Mouse (Mus musculus) kidney, postnatal 0 days (tissue): ENCODE data around the gene Speer4e. TPM values are rescaled to one million over a fixed set of nuclear protein-coding genes. Genes with fewer than 3 reads are reported as not detected.
"Not testable (repeated sequence)": the region's sequence is repeated elsewhere in the genome, so short reads cannot be mapped to it uniquely, and the experiment has no call there.

Source experiments
- ATAC-seq: fragments of 200-750 bp; cut with Nextera tagmentation; replicated peaks from 2 replicates; pipeline ENCODE4 v1.8.0; 2017; ENCODE audit warnings: low read depth, moderate number of reproducible peaks, moderate TSS enrichment, moderate library complexity; ENCODE audit not compliant: low FRiP score
- DNase-seq: peaks from one replicate; pipeline ENCODE4 v3.0.0-alpha.2; 2016; ENCODE audit warnings: low spot score
- H3K27ac ChIP-seq: fragments of 300-500 bp; sonication (generic); 2 replicates; pipeline ENCODE4 v1.5.1; 2014; ENCODE audit warnings: mild to moderate bottlenecking
- H3K27me3 ChIP-seq: fragments of 300-500 bp; sonication (generic); 2 replicates; pipeline ENCODE4 v1.6.1; 2014; ENCODE audit warnings: low read length, mixed read lengths; ENCODE audit not compliant: insufficient read depth
- H3K36me3 ChIP-seq: fragments of 300-500 bp; sonication (generic); 2 replicates; pipeline ENCODE4 v1.6.1; 2014; ENCODE audit warnings: low read length, mixed read lengths; ENCODE audit not compliant: insufficient read depth
- H3K4me1 ChIP-seq: fragments of 300-500 bp; sonication (generic); replicated peaks from 2 replicates; pipeline ENCODE4 v1.6.1; 2014; ENCODE audit warnings: antibody characterized with exemption, low read length, mixed read lengths; ENCODE audit not compliant: insufficient read depth
- H3K4me2 ChIP-seq: fragments of 300-500 bp; sonication (generic); 2 replicates; pipeline ENCODE4 v1.6.1; 2014; ENCODE audit warnings: mild to moderate bottlenecking, low read length, moderate library complexity, mixed read lengths
- H3K4me3 ChIP-seq: fragments of 300-500 bp; sonication (generic); replicated peaks from 2 replicates; pipeline ENCODE4 v1.5.1; 2014; ENCODE audit warnings: low read depth, low read length
- H3K9ac ChIP-seq: fragments of 300-500 bp; sonication (generic); 2 replicates; pipeline ENCODE4 v1.6.1; 2014; ENCODE audit warnings: low read depth, low read length
- H3K9me3 ChIP-seq: fragments of 300-500 bp; sonication (generic); replicated peaks from 2 replicates; pipeline ENCODE4 v1.6.1; 2016; ENCODE audit warnings: low read length, inconsistent platforms, mixed read lengths
- CTCF ChIP-seq: IDR thresholded peaks from 2 replicates; pipeline ENCODE4 v1.5.1; 2016; ENCODE audit warnings: antibody characterized with exemption, low read depth, mild to moderate bottlenecking, moderate library complexity
- whole genome bisulfite sequencing: fragments of 180-500 bp; shearing (Covaris S2); extraction: QIAGEN DNeasy Blood & Tissue Kit; methylation state at CpG from one replicate; pipeline ENCODE4 v1.1.7; 2014; 5-methylcytosine and 5-hydroxymethylcytosine counted together
- polyA plus RNA-seq: library from polyadenylated mRNA; unstranded; fragments of >200 nt; fragmentation: Nextera tagmentation; extraction: Ambion mirVana; gene quantifications from 2 replicates; pipeline ENCODE4 v1.2.1, GENCODE M21; 2015

The Speer4e gene
- not detected in 2 replicates for polyA plus RNA-seq

DNA sequence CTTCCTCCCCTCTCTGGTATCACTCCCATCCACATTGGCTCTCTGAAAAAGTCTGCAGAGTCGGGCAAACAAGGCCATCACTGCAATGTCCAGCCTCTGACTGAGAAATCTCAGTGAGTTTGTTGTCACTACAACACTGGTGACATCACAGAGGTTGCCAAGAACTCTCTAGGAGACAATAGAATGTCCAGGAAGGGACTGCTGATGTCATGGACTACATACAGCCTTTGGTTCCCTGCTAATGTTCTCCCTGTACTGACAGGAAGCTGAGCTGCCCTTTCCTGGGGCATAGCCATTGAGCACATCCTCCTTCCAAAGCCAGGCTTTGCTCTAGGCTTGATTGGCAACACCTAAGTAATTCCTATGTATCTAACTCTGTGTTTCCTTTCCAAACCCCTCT is at the start of gene Speer4e:
Gene Speer4e, minus strand, starts transcription at position 101 of the 400 bp plus-strand sequence.
- DNase-seq, H3K4me3 ChIP-seq, H3K4me2 ChIP-seq, H3K36me3 ChIP-seq, H3K9ac ChIP-seq, H3K27ac ChIP-seq, ATAC-seq, H3K9me3 ChIP-seq, H3K4me1 ChIP-seq, H3K27me3 ChIP-seq: not testable (repeated sequence)
- WGBS, result 23% methylated on average over 1 of the region's 1 CpGs

DNA sequence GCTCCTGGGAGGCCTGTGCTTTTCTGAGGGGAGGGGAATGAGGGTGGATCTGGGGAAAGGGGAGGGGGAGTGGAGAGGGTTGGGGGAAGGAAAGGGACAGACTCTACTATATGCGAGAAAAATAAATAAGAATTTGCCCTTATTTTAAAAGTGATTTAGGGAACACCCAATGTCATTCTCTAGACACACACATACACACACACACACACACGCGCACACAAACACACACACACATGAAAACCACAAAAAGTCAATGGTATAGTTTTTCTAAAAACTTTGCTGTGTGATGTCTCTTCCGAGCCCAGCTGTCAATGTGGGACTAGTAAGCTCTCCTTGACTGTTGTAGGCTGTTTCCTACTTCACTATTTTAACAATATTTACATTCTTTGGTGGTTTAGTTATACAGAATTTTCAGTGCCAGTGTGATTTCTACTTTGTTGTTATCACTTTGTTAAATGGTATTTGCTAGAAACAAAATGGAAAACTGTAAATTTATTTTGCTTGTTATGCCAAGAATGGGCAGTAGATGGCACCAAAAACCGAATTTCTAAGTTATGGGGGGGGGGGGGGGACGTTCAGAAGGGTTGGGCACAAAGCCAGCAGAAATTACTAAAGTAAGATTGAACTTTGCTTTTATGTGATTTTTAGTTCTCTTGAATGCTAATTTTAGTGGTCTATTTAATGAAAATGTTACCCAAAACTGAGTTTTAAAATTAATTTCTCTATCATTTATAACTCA is 48.6 kb upstream of the Speer4e start:
- not testable (repeated sequence) for H3K9me3 ChIP-seq, H3K4me1 ChIP-seq, H3K36me3 ChIP-seq, H3K4me3 ChIP-seq, H3K27ac ChIP-seq, H3K9ac ChIP-seq, DNase-seq, H3K27me3 ChIP-seq, H3K4me2 ChIP-seq
- TF ChIP-seq CTCF, result peak; percentile 6; the same call in 1 of the 2 replicates
- WGBS, result 38% methylated on average over 5 of the region's 6 CpGs
- peak; percentile 63; the same call in 1 of the 2 replicates for ATAC-seq

- H3K4me3 ChIP-seq, H3K9ac ChIP-seq, H3K27me3 ChIP-seq, DNase-seq, H3K9me3 ChIP-seq, H3K4me1 ChIP-seq, H3K4me2 ChIP-seq, ATAC-seq, H3K36me3 ChIP-seq, H3K27ac ChIP-seq: not testable (repeated sequence)
- WGBS, result no CpG with 5 or more reads among the region's 1 CpGs
Observed at GRCm38 (mm10) chr5:14978835-14979234, 40.6 kb upstream of the Speer4e start, which contains the start of gene Gm10354. Gm10354 (minus strand) TSS chr5:14978935.

- H3K9me3 ChIP-seq, H3K9ac ChIP-seq, H3K4me1 ChIP-seq, H3K27ac ChIP-seq, DNase-seq, H3K36me3 ChIP-seq, H3K4me3 ChIP-seq, H3K27me3 ChIP-seq, ATAC-seq, H3K4me2 ChIP-seq: not testable (repeated sequence)
- WGBS, result 78% methylated on average over 4 of the region's 4 CpGs
Observed at GRCm38 (mm10) chr5:14977368-14977767, 39.1 kb upstream of the Speer4e start.

- not testable (repeated sequence) for H3K27ac ChIP-seq, H3K9ac ChIP-seq, H3K9me3 ChIP-seq, H3K36me3 ChIP-seq, H3K27me3 ChIP-seq, H3K4me2 ChIP-seq, H3K4me3 ChIP-seq, DNase-seq, H3K4me1 ChIP-seq, ATAC-seq
- WGBS, result 67% methylated on average over 3 of the region's 4 CpGs
Observed at GRCm38 (mm10) chr5:14975294-14975693, 37.1 kb upstream of the Speer4e start.

- H3K4me2 ChIP-seq, H3K36me3 ChIP-seq, DNase-seq, H3K4me3 ChIP-seq, ATAC-seq, H3K9me3 ChIP-seq, H3K27ac ChIP-seq, H3K27me3 ChIP-seq, H3K9ac ChIP-seq, H3K4me1 ChIP-seq: not testable (repeated sequence)
- 80% methylated on average over 3 of the region's 3 CpGs for WGBS
Observed at GRCm38 (mm10) chr5:14972841-14973240, 34.6 kb upstream of the Speer4e start.

DNA sequence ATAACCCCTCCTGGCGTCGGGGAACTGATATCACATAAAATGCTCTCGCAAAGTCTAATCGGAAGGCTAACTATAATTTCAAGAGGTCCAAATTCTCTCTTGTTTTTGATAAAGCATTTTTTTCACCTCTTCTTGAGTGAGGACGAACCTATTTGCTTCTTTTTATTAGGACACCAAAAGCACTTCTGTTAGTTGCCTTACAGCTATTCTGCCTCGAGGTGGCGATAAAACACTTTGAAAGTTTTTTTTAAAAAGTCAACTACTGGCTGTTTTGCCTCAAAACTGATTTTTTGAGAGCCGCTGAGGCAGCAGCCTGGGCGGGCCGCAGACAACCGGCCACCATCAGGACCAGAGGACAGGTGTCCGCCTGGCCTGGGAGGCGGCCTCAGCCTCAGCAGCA is 25.6 kb upstream of the Speer4e start:
- TF ChIP-seq CTCF, result 0 out of 2 replicates have a peak, but pooled peaks have one; percentile 5
- H3K4me2 ChIP-seq, ATAC-seq, H3K9ac ChIP-seq, H3K4me1 ChIP-seq, H3K36me3 ChIP-seq, H3K27ac ChIP-seq, H3K9me3 ChIP-seq, H3K4me3 ChIP-seq, DNase-seq, H3K27me3 ChIP-seq: not testable (repeated sequence)
- WGBS, result 82% methylated on average over 13 of the region's 13 CpGs

DNA sequence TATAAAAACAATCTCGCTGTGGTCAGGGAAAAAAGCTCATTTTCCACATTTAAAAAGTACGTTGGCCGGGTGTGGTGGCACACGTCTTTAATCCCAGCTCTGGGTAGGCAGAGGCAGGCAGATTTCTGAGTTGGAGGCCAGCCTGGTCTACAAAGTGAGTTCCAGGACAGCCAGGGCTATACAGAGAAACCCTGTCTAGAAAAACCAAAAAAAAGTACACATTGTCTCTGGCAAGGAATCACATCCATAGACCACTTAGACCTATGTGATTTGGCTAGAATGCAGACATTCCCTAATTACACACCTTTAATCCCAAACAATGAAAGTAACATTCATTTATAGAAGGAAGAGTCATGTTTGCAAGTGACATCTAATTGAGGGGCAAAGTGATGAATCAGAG is 23.3 kb upstream of the Speer4e start:
- not testable (repeated sequence) for H3K36me3 ChIP-seq, H3K9me3 ChIP-seq, H3K4me3 ChIP-seq, DNase-seq, H3K27ac ChIP-seq, H3K9ac ChIP-seq, H3K4me2 ChIP-seq, H3K4me1 ChIP-seq, H3K27me3 ChIP-seq
- WGBS, result 80% methylated on average over 4 of the region's 4 CpGs
- ATAC-seq, result 0 out of 2 replicates have a peak, but pooled peaks have one; percentile 49

DNA sequence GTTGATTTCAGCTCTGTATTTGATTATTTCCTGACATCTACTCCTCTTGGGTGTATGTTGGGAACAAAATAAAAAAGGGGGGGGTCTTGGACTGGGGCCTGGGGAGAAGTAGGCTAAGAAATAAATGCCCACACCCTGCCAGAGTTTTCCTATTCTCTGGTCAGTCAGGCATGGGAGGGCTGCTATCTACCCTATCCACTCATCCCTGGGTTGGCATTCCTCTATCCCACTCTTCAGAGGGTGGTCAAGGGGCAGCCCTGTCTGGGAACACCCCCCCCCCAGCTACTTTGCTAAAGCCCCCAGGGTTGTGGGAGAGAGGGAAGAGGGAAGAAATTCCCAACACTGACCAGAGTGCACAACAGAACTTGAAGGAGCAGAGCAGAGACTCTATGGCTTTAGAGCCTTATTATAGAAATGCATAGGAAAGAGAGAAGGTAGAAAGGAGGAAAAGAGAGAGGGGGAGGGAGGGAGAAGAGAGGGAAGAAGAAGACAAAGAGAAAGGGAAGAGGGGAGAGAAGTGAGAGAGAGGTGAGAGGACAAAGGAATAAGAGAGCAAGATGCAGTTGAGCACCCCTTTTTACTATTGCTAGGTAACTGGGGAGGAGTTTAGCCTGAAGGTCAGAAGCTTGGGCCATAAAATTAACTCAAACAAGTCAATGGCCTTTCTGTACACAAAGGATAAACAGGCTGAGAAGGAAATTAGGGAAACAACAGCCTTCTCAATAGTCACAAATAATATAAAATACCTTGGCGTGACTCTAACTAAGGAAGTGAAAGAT is 17.9 kb upstream of the Speer4e start:
- not testable (repeated sequence) for H3K27ac ChIP-seq, H3K9me3 ChIP-seq, H3K4me3 ChIP-seq, H3K27me3 ChIP-seq, H3K9ac ChIP-seq, H3K4me1 ChIP-seq, H3K36me3 ChIP-seq, H3K4me2 ChIP-seq, DNase-seq
- WGBS, result 94% methylated on average over 1 of the region's 1 CpGs
- ATAC-seq, result 0 out of 2 replicates have a peak, but pooled peaks have one; percentile 40
